Mouse (Mus musculus): ENCODE results near the gene Clybl. TPM values are rescaled to one million over a fixed set of nuclear protein-coding genes. Genes with fewer than 3 reads are reported as not detected.

Gene Clybl
- polyA plus RNA-seq, 1 experiment = 30.9 TPM

DNA sequence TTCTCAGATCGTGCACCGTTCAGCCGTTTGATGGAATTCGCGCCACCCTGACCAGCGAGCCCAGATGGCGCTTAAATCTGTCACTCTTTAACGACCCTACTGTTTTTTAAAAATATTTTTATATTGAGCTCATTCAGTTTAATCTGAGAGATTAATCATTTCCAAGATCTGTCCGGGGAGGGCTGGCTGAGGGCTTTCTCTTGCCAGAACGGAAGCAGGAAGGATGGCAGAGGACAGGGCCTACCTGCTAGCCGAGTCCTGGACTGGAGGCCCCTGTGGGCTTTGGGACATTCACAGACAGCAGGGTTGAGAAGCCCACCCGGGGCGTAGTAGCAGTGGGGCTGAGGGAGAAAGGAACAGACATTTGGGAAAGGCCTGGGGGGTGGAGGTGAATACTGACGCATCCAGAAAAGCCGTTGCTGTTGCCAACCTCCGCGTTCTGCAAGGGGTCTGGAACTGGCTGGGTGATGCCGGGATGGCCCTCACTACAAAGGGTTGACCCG lies 51.8 kb downstream of the Clybl start:
- Histone ChIP-seq H3ac (ENCODE audit: control insufficient read depth, insufficient read length) (no peak overlapping the region), H3K4me3 (no peak overlapping the region), H3K4me2 (ENCODE audit: low read depth) (no peak overlapping the region), H3K27me3 (ENCODE audit: control insufficient read depth, insufficient read depth, insufficient read length) (no peaks in the 10 kb centered on the region), H3K79me2 (ENCODE audit: control insufficient read depth, insufficient read depth) (no peaks in the 10 kb centered on the region), H3K36me3 (ENCODE audit: control insufficient read depth, insufficient read depth) (no peaks in the 10 kb centered on the region)
- TF ChIP-seq TCF12 (IDR thresholded peaks at IDR 0.05; ENCODE audit: insufficient read depth, poor library complexity, severe bottlenecking) = no peak
- TF ChIP-seq REST (IDR thresholded peaks at IDR 0.05; ENCODE audit: insufficient read depth, insufficient read length) = no peak
- TF ChIP-seq SRF (IDR thresholded peaks at IDR 0.05; ENCODE audit: control insufficient read depth, insufficient read length, low read depth) = no peak
- no peak for TF ChIP-seq MYOG (IDR thresholded peaks at IDR 0.05; ENCODE audit: control insufficient read depth in 1 of 3, insufficient read depth in 1 of 3, insufficient read length in 2 of 3, low read depth in 2 of 3)
- TF ChIP-seq E2F4 (IDR thresholded peaks at IDR 0.05; ENCODE audit: insufficient read depth) = no peak
- no peak for TF ChIP-seq POLR2A (IDR thresholded peaks at IDR 0.05; ENCODE audit: insufficient read length, low read depth)
- no peak for TF ChIP-seq CEBPB (IDR thresholded peaks at IDR 0.05; ENCODE audit: insufficient read depth, poor library complexity, severe bottlenecking)
- TF ChIP-seq USF1 (IDR thresholded peaks at IDR 0.05; ENCODE audit: low read depth) = no peak
- TF ChIP-seq POLR2AphosphoS2 (IDR thresholded peaks at IDR 0.05; ENCODE audit: insufficient read length, low read depth) = no peak
- no peak for TF ChIP-seq MYOD1 (IDR thresholded peaks at IDR 0.05; ENCODE audit: control insufficient read depth in 1 of 3, insufficient read length in 2 of 3, low read depth in 2 of 3)
- no peak for TF ChIP-seq MAX (IDR thresholded peaks at IDR 0.05; ENCODE audit: low read depth)
- no peak for TF ChIP-seq TCF3 (IDR thresholded peaks at IDR 0.05; ENCODE audit: insufficient read length, low read depth)

- no peak for TF ChIP-seq POLR2A (IDR thresholded peaks at IDR 0.05; ENCODE audit: insufficient read length, low read depth)
- TF ChIP-seq CEBPB (IDR thresholded peaks at IDR 0.05; ENCODE audit: insufficient read depth, poor library complexity, severe bottlenecking) = no peak
- no peak for TF ChIP-seq TCF3 (IDR thresholded peaks at IDR 0.05; ENCODE audit: insufficient read length, low read depth)
- TF ChIP-seq MYOG (IDR thresholded peaks at IDR 0.05; ENCODE audit: control insufficient read depth in 1 of 3, insufficient read depth in 1 of 3, insufficient read length in 2 of 3, low read depth in 2 of 3) = no peak
- Histone ChIP-seq H3K79me2 (ENCODE audit: control insufficient read depth, insufficient read depth) (no peaks in the 10 kb centered on the region), H3K4me3 (no peak overlapping the region), H3K27me3 (ENCODE audit: control insufficient read depth, insufficient read depth, insufficient read length) (no peaks in the 10 kb centered on the region), H3ac (ENCODE audit: control insufficient read depth, insufficient read length) (no peak overlapping the region), H3K36me3 (ENCODE audit: control insufficient read depth, insufficient read depth) (no peaks in the 10 kb centered on the region), H3K4me2 (ENCODE audit: low read depth) (no peak overlapping the region)
These were observed 62.4 kb downstream of the Clybl start for GRCm38 (mm10) chr14:122243874-122244273.

GRCm38 (mm10) chr14:122246919-122247859 lies 65.7 kb downstream of the Clybl start:
- H3K4me2 ChIP-seq (ENCODE audit: low read depth) = no peak overlapping the region
- no peak overlapping the region for H3K4me3 ChIP-seq
- no peaks in the 10 kb centered on the region for H3K36me3 ChIP-seq (ENCODE audit: control insufficient read depth, insufficient read depth)
- no peak overlapping the region for H3ac ChIP-seq (ENCODE audit: control insufficient read depth, insufficient read length)
- no peaks in the 10 kb centered on the region for H3K27me3 ChIP-seq (ENCODE audit: control insufficient read depth, insufficient read depth, insufficient read length)
- TF ChIP-seq MYOG (IDR thresholded peaks at IDR 0.05; ENCODE audit: control insufficient read depth in 1 of 3, insufficient read depth in 1 of 3, insufficient read length in 2 of 3, low read depth in 2 of 3) (no peak), MAX (IDR thresholded peaks at IDR 0.05; ENCODE audit: low read depth) (no peak), CEBPB (IDR thresholded peaks at IDR 0.05; ENCODE audit: insufficient read depth, poor library complexity, severe bottlenecking) (no peak), SRF (IDR thresholded peaks at IDR 0.05; ENCODE audit: control insufficient read depth, insufficient read length, low read depth) (no peak), REST (IDR thresholded peaks at IDR 0.05; ENCODE audit: insufficient read depth, insufficient read length) (no peak), MYOD1 (IDR thresholded peaks at IDR 0.05; ENCODE audit: control insufficient read depth in 1 of 3, insufficient read length in 2 of 3, low read depth in 2 of 3) (no peak), TCF3 (IDR thresholded peaks at IDR 0.05; ENCODE audit: insufficient read length, low read depth) (no peak), TCF12 (IDR thresholded peaks at IDR 0.05; ENCODE audit: insufficient read depth, poor library complexity, severe bottlenecking) (no peak), POLR2A (IDR thresholded peaks at IDR 0.05; ENCODE audit: insufficient read length, low read depth) (no peak), E2F4 (IDR thresholded peaks at IDR 0.05; ENCODE audit: insufficient read depth) (no peak), POLR2AphosphoS2 (IDR thresholded peaks at IDR 0.05; ENCODE audit: insufficient read length, low read depth) (no peak)
- no peaks in the 10 kb centered on the region for H3K79me2 ChIP-seq (ENCODE audit: control insufficient read depth, insufficient read depth)

DNA sequence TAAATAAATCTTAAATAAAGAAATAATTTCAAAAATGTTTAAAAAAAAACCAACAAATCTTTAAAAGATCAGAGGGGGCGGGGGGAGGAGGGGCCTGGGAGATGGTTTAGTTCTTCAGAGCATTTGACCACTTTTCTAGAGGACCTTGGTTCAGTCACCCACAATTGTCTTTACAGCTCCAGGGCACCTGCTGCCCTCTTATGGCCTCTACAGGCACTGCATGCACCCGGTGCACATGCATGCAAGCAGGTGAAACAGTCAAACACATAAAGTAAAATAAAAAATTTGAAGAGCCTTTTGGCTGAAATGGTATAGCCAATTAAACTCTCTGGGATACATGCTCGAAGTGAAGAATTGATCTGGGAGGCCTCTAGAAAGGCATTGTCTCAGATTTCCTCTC lies 67.6 kb downstream of the Clybl start:
- Histone ChIP-seq H3K27me3 (ENCODE audit: control insufficient read depth, insufficient read depth, insufficient read length) (no peaks in the 10 kb centered on the region), H3K4me3 (no peak overlapping the region), H3K36me3 (ENCODE audit: control insufficient read depth, insufficient read depth) (no peaks in the 10 kb centered on the region), H3K4me2 (ENCODE audit: low read depth) (no peak overlapping the region), H3K79me2 (ENCODE audit: control insufficient read depth, insufficient read depth) (no peaks in the 10 kb centered on the region), H3ac (ENCODE audit: control insufficient read depth, insufficient read length) (no peak overlapping the region)
- TF ChIP-seq CEBPB (IDR thresholded peaks at IDR 0.05; ENCODE audit: insufficient read depth, poor library complexity, severe bottlenecking) (no peak), E2F4 (IDR thresholded peaks at IDR 0.05; ENCODE audit: insufficient read depth) (no peak), TCF3 (IDR thresholded peaks at IDR 0.05; ENCODE audit: insufficient read length, low read depth) (no peak), SRF (IDR thresholded peaks at IDR 0.05; ENCODE audit: control insufficient read depth, insufficient read length, low read depth) (no peak), MAX (IDR thresholded peaks at IDR 0.05; ENCODE audit: low read depth) (no peak), MYOD1 (IDR thresholded peaks at IDR 0.05; ENCODE audit: control insufficient read depth in 1 of 3, insufficient read length in 2 of 3, low read depth in 2 of 3) (no peak), POLR2A (IDR thresholded peaks at IDR 0.05; ENCODE audit: insufficient read length, low read depth) (no peak), REST (IDR thresholded peaks at IDR 0.05; ENCODE audit: insufficient read depth, insufficient read length) (no peak), TCF12 (IDR thresholded peaks at IDR 0.05; ENCODE audit: insufficient read depth, poor library complexity, severe bottlenecking) (no peak), USF1 (IDR thresholded peaks at IDR 0.05; ENCODE audit: low read depth) (no peak), POLR2AphosphoS2 (IDR thresholded peaks at IDR 0.05; ENCODE audit: insufficient read length, low read depth) (no peak), MYOG (IDR thresholded peaks at IDR 0.05; ENCODE audit: control insufficient read depth in 1 of 3, insufficient read depth in 1 of 3, insufficient read length in 2 of 3, low read depth in 2 of 3) (no peak)
